ENCODE assay signal across 18 mouse cellular contexts in the genomic region with DNA sequence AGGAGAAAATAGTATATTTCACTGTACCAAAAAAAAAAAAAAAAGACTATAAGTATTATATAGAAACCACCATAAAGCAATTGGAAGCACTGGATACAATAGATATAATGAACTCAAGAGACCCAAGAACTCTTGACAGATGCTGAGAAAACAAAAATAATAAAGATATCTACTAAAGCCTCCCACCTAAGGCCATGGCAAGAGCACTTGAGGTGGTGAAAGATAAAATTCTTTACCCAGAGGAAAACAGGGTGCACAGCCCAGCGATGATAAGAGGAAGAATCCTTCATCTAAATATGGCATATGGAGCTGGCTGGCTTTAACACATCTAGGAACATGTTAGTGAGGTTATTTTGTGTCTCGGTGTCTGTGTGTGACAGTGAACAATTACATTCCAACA. TPM values are rescaled to one million over a fixed set of nuclear protein-coding genes. Genes with fewer than 3 reads are reported as not detected.
DNase-seq lines count a peak whose midpoint lies in the region; ATAC-seq and TF ChIP-seq lines count a peak whose summit lies in the region.
"Had no signal": no experiment of that assay in that cellular context is flagged by ENCODE, and none has a peak within 500 bp of the region (broad histone marks: within the 10 kb centered on the region; RNA-seq: fewer than 3 reads in every experiment).

No protein-coding gene starts in this region.

- H3K9me3 ChIP-seq in heart, embryonic 11.5 days (replicated peaks; ENCODE audit: control insufficient read depth, low read length) = no peaks in the 10 kb centered on the region
- no peaks in the 10 kb centered on the region for H3K9me3 ChIP-seq in intestine, embryonic 16.5 days (ENCODE audit: control insufficient read depth, low read length)
- no peaks in the 10 kb centered on the region for H3K9me3 ChIP-seq in hindbrain, embryonic 12.5 days (replicated peaks)
- H3K9me3 ChIP-seq in midbrain, embryonic 13.5 days = no peaks in the 10 kb centered on the region

- peak overlapping the region; percentile 31 for H3K4me2 ChIP-seq in heart, embryonic 11.5 days
- H3K4me2 ChIP-seq in intestine, embryonic 16.5 days (ENCODE audit: low read depth, low read length) = no peak overlapping the region
- no peak overlapping the region for H3K4me2 ChIP-seq in hindbrain, embryonic 12.5 days (replicated peaks)
- no peak overlapping the region for H3K4me2 ChIP-seq in midbrain, embryonic 13.5 days (replicated peaks)
- H3K4me2 ChIP-seq: lung, embryonic 14.5 days had no signal

- no peak for TF ChIP-seq CTCF in left cerebral cortex, adult 2 months (IDR thresholded peaks at IDR 0.05)

- no peak overlapping the region for H3K9ac ChIP-seq in heart, embryonic 11.5 days (ENCODE audit: low read depth, low read length)
- H3K9ac ChIP-seq in intestine, embryonic 16.5 days (ENCODE audit: low read depth, low read length) = no peak overlapping the region
- H3K9ac ChIP-seq in hindbrain, embryonic 12.5 days = no peak overlapping the region
- H3K9ac ChIP-seq in midbrain, embryonic 13.5 days (replicated peaks) = no peak overlapping the region
- H3K9ac ChIP-seq: lung, embryonic 14.5 days had no signal

- H3K4me1 ChIP-seq in heart, embryonic 11.5 days (ENCODE audit: control insufficient read depth, insufficient read depth, low read length) = peaks cover 12% of the 10 kb centered on the region
- H3K4me1 ChIP-seq in intestine, embryonic 16.5 days (ENCODE audit: control insufficient read depth, insufficient read depth, low read length) = no peaks in the 10 kb centered on the region
- H3K4me1 ChIP-seq in hindbrain, embryonic 12.5 days = 0 out of 2 replicates have a peak, but pooled peaks cover 4% of the 10 kb centered on the region
- H3K4me1 ChIP-seq in midbrain, embryonic 13.5 days (replicated peaks) = peaks cover 11% of the 10 kb centered on the region

- WGBS in heart, embryonic 11.5 days (ENCODE audit: insufficient replicate concordance) = 21% methylated on average over 2 of the region's 2 CpGs
- WGBS in intestine, embryonic 16.5 days = 76% methylated on average over 2 of the region's 2 CpGs
- 95% methylated on average over 2 of the region's 2 CpGs for WGBS in hindbrain, embryonic 12.5 days
- 90% methylated on average over 2 of the region's 2 CpGs for WGBS in midbrain, embryonic 13.5 days

- H3K36me3 ChIP-seq in heart, embryonic 11.5 days (ENCODE audit: control insufficient read depth, insufficient read depth, low read length) = no peaks in the 10 kb centered on the region
- H3K36me3 ChIP-seq in intestine, embryonic 16.5 days (ENCODE audit: control insufficient read depth, insufficient read depth, low read length) = no peaks in the 10 kb centered on the region
- H3K36me3 ChIP-seq in hindbrain, embryonic 12.5 days = 0 out of 2 replicates have a peak, but pooled peaks cover 6% of the 10 kb centered on the region
- no peaks in the 10 kb centered on the region for H3K36me3 ChIP-seq in midbrain, embryonic 13.5 days

- intact Hi-C loops in left cerebral cortex, adult 2 months (cut with DNase I) = no loop called here

- no peak overlapping the region for H3K4me3 ChIP-seq in heart, embryonic 11.5 days (ENCODE audit: low read depth, low read length)
- no peak overlapping the region for H3K4me3 ChIP-seq in left cerebral cortex, adult 2 months
- no peak overlapping the region for H3K4me3 ChIP-seq in intestine, embryonic 16.5 days (ENCODE audit: low read length)
- no peak overlapping the region for H3K4me3 ChIP-seq in hindbrain, embryonic 12.5 days
- H3K4me3 ChIP-seq in midbrain, embryonic 13.5 days (replicated peaks) = no peak overlapping the region

- ATAC-seq in heart, embryonic 11.5 days (replicated peaks; ENCODE audit: insufficient number of reproducible peaks, low FRiP score, low TSS enrichment) = 0 out of 2 replicates have a peak, but pooled peaks have one; percentile 57
- ATAC-seq in intestine, embryonic 16.5 days = peak; percentile 36; the same call in 1 of the 2 replicates
- ATAC-seq in megakaryocyte progenitor cell, adult 5-6 weeks (replicated peaks; ENCODE audit: poor library complexity) = peak; percentile 97
- no peak for ATAC-seq in hindbrain, embryonic 12.5 days (ENCODE audit: low FRiP score)
- no peak for ATAC-seq in midbrain, embryonic 13.5 days
- ATAC-seq: forebrain, embryonic 14.5 days had no signal

- H3K27me3 ChIP-seq in heart, embryonic 11.5 days (ENCODE audit: control insufficient read depth, insufficient read depth, low read length) = no peaks in the 10 kb centered on the region
- no peaks in the 10 kb centered on the region for H3K27me3 ChIP-seq in intestine, embryonic 16.5 days (replicated peaks; ENCODE audit: control insufficient read depth, insufficient read depth, low read length)
- H3K27me3 ChIP-seq in hindbrain, embryonic 12.5 days = no peaks in the 10 kb centered on the region
- no peaks in the 10 kb centered on the region for H3K27me3 ChIP-seq in midbrain, embryonic 13.5 days

- H3K27ac ChIP-seq in heart, embryonic 11.5 days (ENCODE audit: low read depth, low read length) = no peak overlapping the region
- peak overlapping the region; percentile 0; the same call in 1 of the 2 replicates for H3K27ac ChIP-seq in left cerebral cortex, adult 2 months
- H3K27ac ChIP-seq in intestine, embryonic 16.5 days (ENCODE audit: low read length) = no peak overlapping the region
- no peak overlapping the region for H3K27ac ChIP-seq in hindbrain, embryonic 12.5 days
- no peak overlapping the region for H3K27ac ChIP-seq in midbrain, embryonic 13.5 days

- no peak for DNase-seq in heart, adult 9 months (ENCODE audit: low spot score in 2 of 2)
- DNase-seq in left cerebral cortex, adult 2 months (ENCODE audit: extremely low spot score in 1 of 2, low spot score in 2 of 2) = no peak
- no peak for DNase-seq in left cerebral cortex, adult 11 months (ENCODE audit: low spot score)
- DNase-seq: cerebellum, adult 18-20 months; kidney, postnatal 25 days; left cerebral cortex, postnatal 4 days; lung, embryonic 14.5 days; right cerebral cortex, postnatal 14 days had no signal

RNA-seq across cellular contexts. Expression of a gene that starts 41.3 kb away (rescaled TPM):
- 5.4 and 7.2 TPM in 2 replicates for polyA plus RNA-seq in heart, embryonic 11.5 days (2014; fragmentation: Nextera tagmentation; extraction: Ambion mirVana)
- total RNA-seq in left cerebral cortex, adult 2 months (2021) = 10 to 100 TPM; 42.2 to 48.8 TPM
- 3.1 and 3.3 TPM in 2 replicates for polyA plus RNA-seq in intestine, embryonic 16.5 days (2015; fragmentation: Nextera tagmentation; extraction: Ambion mirVana)
- 5.3 and 7.0 TPM in 2 replicates for total RNA-seq in megakaryocyte progenitor cell, adult 5-6 weeks (2015)
- total RNA-seq in megakaryocyte progenitor cell, adult 5-6 weeks (2017) = 3.2 and 6.5 TPM in 2 replicates
- 16.6 and 16.9 TPM in 2 replicates for polyA plus RNA-seq in hindbrain, embryonic 12.5 days (2016; fragmentation: Nextera tagmentation; extraction: Ambion mirVana)
- 12.5 and 13.1 TPM in 2 replicates for polyA plus RNA-seq in midbrain, embryonic 13.5 days (2015; fragmentation: Nextera tagmentation; extraction: Ambion mirVana)

RNA-seq across cellular contexts. Expression of a gene that starts 53.2 kb away (rescaled TPM):
- polyA plus RNA-seq in heart, embryonic 11.5 days (2014; fragmentation: Nextera tagmentation; extraction: Ambion mirVana) = 43.1 and 46.8 TPM in 2 replicates
- 100 to 1,000 TPM; 267 to 280 TPM for total RNA-seq in left cerebral cortex, adult 2 months (2021)
- polyA plus RNA-seq in intestine, embryonic 16.5 days (2015; fragmentation: Nextera tagmentation; extraction: Ambion mirVana) = 17.3 and 22.6 TPM in 2 replicates
- 166 and 169 TPM in 2 replicates for total RNA-seq in megakaryocyte progenitor cell, adult 5-6 weeks (2015)
- 56.9 and 68.0 TPM in 2 replicates for total RNA-seq in megakaryocyte progenitor cell, adult 5-6 weeks (2017)
- 69.4 and 74.0 TPM in 2 replicates for polyA plus RNA-seq in hindbrain, embryonic 12.5 days (2016; fragmentation: Nextera tagmentation; extraction: Ambion mirVana)
- polyA plus RNA-seq in midbrain, embryonic 13.5 days (2015; fragmentation: Nextera tagmentation; extraction: Ambion mirVana) = 80.9 and 83.4 TPM in 2 replicates

RNA-seq across cellular contexts. Expression of a gene that starts 56.8 kb away (rescaled TPM):
- 23.6 and 28.0 TPM in 2 replicates for polyA plus RNA-seq in heart, embryonic 11.5 days (2014; fragmentation: Nextera tagmentation; extraction: Ambion mirVana)
- total RNA-seq in left cerebral cortex, adult 2 months (2021) = not detected
- polyA plus RNA-seq in intestine, embryonic 16.5 days (2015; fragmentation: Nextera tagmentation; extraction: Ambion mirVana) = 0.26 and 0.53 TPM in 2 replicates
- total RNA-seq in megakaryocyte progenitor cell, adult 5-6 weeks (2015) = not detected in 2 replicates
- 0.68 TPM in 1 of 2 replicates, not detected in the other for total RNA-seq in megakaryocyte progenitor cell, adult 5-6 weeks (2017)
- polyA plus RNA-seq in hindbrain, embryonic 12.5 days (2016; fragmentation: Nextera tagmentation; extraction: Ambion mirVana) = 0.19 and 0.30 TPM in 2 replicates
- polyA plus RNA-seq in midbrain, embryonic 13.5 days (2015; fragmentation: Nextera tagmentation; extraction: Ambion mirVana) = not detected in 2 replicates
- total RNA-seq: layer of hippocampus, postnatal 14 days; left cerebral cortex, postnatal 4 days; midbrain, postnatal 0 days had no signal
- polyA plus RNA-seq: forebrain, embryonic 14.5 days; hindbrain, embryonic 11.5 days; intestine, embryonic 14.5 days had no signal

Comparison
In these comparisons a context has a peak if more than half of its experiments do, and no peak if none do; other contexts are left out.
1. ATAC-seq: peak in heart, embryonic 11.5 days (single experiment), intestine, embryonic 16.5 days (single experiment) and megakaryocyte progenitor cell, adult 5-6 weeks (single experiment); none in hindbrain, embryonic 12.5 days (single experiment) and midbrain, embryonic 13.5 days (single experiment).
2. RNA of a gene that starts 56.8 kb away (polyA plus RNA-seq): 23.6 to 28.0 TPM in heart, embryonic 11.5 days; 0.26 to 0.53 TPM in intestine, embryonic 16.5 days, 0.19 to 0.30 TPM in hindbrain, embryonic 12.5 days and not detected in midbrain, embryonic 13.5 days; every median in the first group is over 10 times any median in the second.